Mouse (Mus musculus): Measurements from ENCODE around the gene Skint7.
"Not testable (repeated sequence)": the region's sequence is repeated elsewhere in the genome, so short reads cannot be mapped to it uniquely, and the experiment has no call there.

Skint7 gene

DNA sequence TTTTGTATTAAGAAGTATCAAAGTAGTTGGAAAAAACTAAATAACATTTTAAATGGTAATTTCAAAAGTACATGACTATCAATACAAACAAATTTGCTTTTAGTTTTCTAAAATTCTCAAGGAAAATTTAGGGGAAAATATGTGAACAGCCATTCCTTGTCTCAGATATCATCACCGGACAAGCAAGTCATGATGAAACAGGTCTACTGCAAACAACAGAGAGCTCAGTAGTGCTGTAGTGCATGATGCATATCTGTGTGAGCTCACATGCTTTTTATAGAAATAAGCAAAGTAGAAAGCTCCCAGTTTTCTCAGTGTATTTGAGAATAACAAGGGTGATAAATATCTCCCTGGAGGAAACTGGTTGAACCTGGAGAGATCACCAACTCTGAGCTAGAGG is at the start of gene Skint7:
Gene Skint7, plus strand, starts transcription at position 301 of the 400 bp plus-strand sequence.
- DNase-seq (ENCODE audit: low read depth): no peak

DNA sequence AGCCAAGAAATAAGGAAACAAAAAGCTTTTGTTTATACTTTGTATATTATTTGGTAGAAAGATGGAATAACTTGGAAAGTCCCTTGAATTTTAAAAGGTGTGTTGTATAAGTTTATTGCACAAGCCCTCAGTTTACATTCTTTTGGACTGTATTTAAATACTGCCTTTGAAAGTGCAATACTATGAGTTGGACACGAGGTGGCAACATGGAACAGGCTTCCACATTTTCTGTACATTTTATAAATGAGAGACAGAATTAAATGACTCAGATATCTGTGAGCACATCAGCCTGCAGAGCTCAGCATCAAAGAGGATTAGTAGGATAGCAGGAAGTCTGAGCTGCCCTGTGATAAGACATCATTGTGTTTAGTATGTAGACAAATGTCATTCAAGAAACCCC is 11.4 kb upstream of the Skint7 start:
- peak; percentile 30 for DNase-seq (ENCODE audit: low read depth)

GRCm38 (mm10) chr4:111963241-111963640 is 9.5 kb upstream of the Skint7 start:
- DNase-seq (ENCODE audit: low read depth): not testable (repeated sequence)

GRCm38 (mm10) chr4:111963669-111964068 is 9.1 kb upstream of the Skint7 start:
- no peak for DNase-seq (ENCODE audit: low read depth)

GRCm38 (mm10) chr4:112005969-112006368 is 33.2 kb downstream of the Skint7 start, which contains the start of gene Skint1:
Gene Skint1, plus strand, starts transcription at chr4:112006269.
- no peak for DNase-seq (ENCODE audit: low read depth)

Data from 416B (cell line).